Mouse (Mus musculus) hindbrain, embryonic 11.5 days (tissue): ENCODE results near the gene Kcnn3. TPM values are rescaled to one million over a fixed set of nuclear protein-coding genes. Genes with fewer than 3 reads are reported as not detected.

Experiments used
- ATAC-seq: fragments of 200-750 bp; cut with Nextera tagmentation; 2 replicates; pipeline ENCODE4 v1.8.0; 2017; ENCODE audit warnings: mild to moderate bottlenecking, moderate TSS enrichment, moderate library complexity; ENCODE audit not compliant: low FRiP score
- DNase-seq: peaks from one replicate; pipeline ENCODE4 v3.0.0-alpha.2; 2015; ENCODE audit warnings: low spot score
- H3K27ac ChIP-seq: fragments of 300-500 bp; sonication (generic); 2 replicates; pipeline ENCODE4 v1.5.1; 2014; ENCODE audit warnings: mild to moderate bottlenecking, low read depth, low read length
- H3K27me3 ChIP-seq: fragments of 300-500 bp; sonication (generic); 2 replicates; pipeline ENCODE4 v1.6.1; 2014; ENCODE audit warnings: mild to moderate bottlenecking, low read length, moderate library complexity, mixed read lengths; ENCODE audit not compliant: control insufficient read depth, insufficient read depth
- H3K36me3 ChIP-seq: fragments of 300-500 bp; sonication (generic); 2 replicates; pipeline ENCODE4 v1.6.1; 2014; ENCODE audit warnings: mild to moderate bottlenecking, low read length, moderate library complexity, mixed read lengths; ENCODE audit not compliant: control insufficient read depth, insufficient read depth
- H3K4me1 ChIP-seq: fragments of 300-500 bp; sonication (generic); replicated peaks from 2 replicates; pipeline ENCODE4 v1.6.1; 2014; ENCODE audit warnings: low read length, mixed read lengths; ENCODE audit not compliant: control insufficient read depth, insufficient read depth
- H3K4me2 ChIP-seq: fragments of 300-500 bp; sonication (generic); replicated peaks from 2 replicates; pipeline ENCODE4 v1.6.1; 2014; ENCODE audit warnings: mild to moderate bottlenecking, low read depth, low read length
- H3K4me3 ChIP-seq: fragments of 300-500 bp; sonication (generic); 2 replicates; pipeline ENCODE4 v1.5.1; 2014; ENCODE audit warnings: low read depth, low read length
- H3K9ac ChIP-seq: fragments of 300-500 bp; sonication (generic); 2 replicates; pipeline ENCODE4 v1.6.1; 2014; ENCODE audit warnings: low read depth, low read length
- H3K9me3 ChIP-seq: fragments of 300-500 bp; sonication (generic); 2 replicates; pipeline ENCODE4 v1.6.1; 2016; ENCODE audit warnings: low read length; ENCODE audit not compliant: control insufficient read depth
- WGBS: fragments of 180-500 bp; shearing (Covaris S2); extraction: QIAGEN DNeasy Blood & Tissue Kit; methylation state at CpG from one replicate; pipeline ENCODE4 v1.1.7; 2014; 5-methylcytosine and 5-hydroxymethylcytosine counted together
- polyA plus RNA-seq: library from polyadenylated mRNA; unstranded; fragments of >200 nt; fragmentation: Nextera tagmentation; extraction: Ambion mirVana; gene quantifications from 2 replicates; pipeline ENCODE4 v1.2.1, GENCODE M21; 2014

Gene Kcnn3
- polyA plus RNA-seq, 1 experiment from 2014 or later, result 2.9 TPM

GRCm38 (mm10) chr3:89715967-89716256 lies 195.9 kb downstream of the Kcnn3 start:
- peak overlapping the region; percentile 90 for H3K9ac ChIP-seq

GRCm38 (mm10) chr3:89722032-89722431 lies 202.1 kb downstream of the Kcnn3 start:
- no peak overlapping the region for H3K4me3 ChIP-seq
- no peaks in the 10 kb centered on the region for H3K36me3 ChIP-seq
- no peak overlapping the region for H3K27ac ChIP-seq
- no peak overlapping the region for H3K9ac ChIP-seq
- ATAC-seq (no peak), DNase-seq (no peak)
- no peaks in the 10 kb centered on the region for H3K27me3 ChIP-seq
- H3K4me1 ChIP-seq, result no peaks in the 10 kb centered on the region
- no peak overlapping the region for H3K4me2 ChIP-seq
- no peaks in the 10 kb centered on the region for H3K9me3 ChIP-seq

More at GRCm38 (mm10) chr3:89715967-89716256, 195.9 kb downstream of the Kcnn3 start:
- H3K36me3 ChIP-seq, result no peaks in the 10 kb centered on the region
- no peak overlapping the region for H3K27ac ChIP-seq
- peak overlapping the region; percentile 86 for H3K4me2 ChIP-seq
- peak overlapping the region; percentile 98 for H3K4me3 ChIP-seq
- ATAC-seq, result no peak
- H3K4me1 ChIP-seq, result 0 out of 2 replicates have a peak, but pooled peaks cover 2% of the 10 kb centered on the region
- no peak for DNase-seq
- H3K9me3 ChIP-seq, result no peaks in the 10 kb centered on the region
- no peaks in the 10 kb centered on the region for H3K27me3 ChIP-seq
- 70% methylated on average over 6 of the region's 6 CpGs for WGBS

GRCm38 (mm10) chr3:89723400-89724084 lies 203.6 kb downstream of the Kcnn3 start:
- Histone ChIP-seq H3K4me2 (no peak overlapping the region), H3K27ac (0 out of 2 replicates have a peak overlapping the region, but pooled peaks have one; percentile 11), H3K4me3 (no peak overlapping the region), H3K27me3 (no peaks in the 10 kb centered on the region), H3K4me1 (no peaks in the 10 kb centered on the region), H3K36me3 (no peaks in the 10 kb centered on the region), H3K9ac (no peak overlapping the region), H3K9me3 (no peaks in the 10 kb centered on the region)
- 70% methylated on average over 7 of the region's 7 CpGs for WGBS
- ATAC-seq (peak; percentile 65; the same call in 1 of the 2 replicates), DNase-seq (no peak)

Other genes starting within 250 kb of the Kcnn3 start
- gene Slc50a1, start 249.6 kb upstream of the Kcnn3 start, polyA plus RNA-seq, result 35.9 and 37.5 TPM in 2 replicates
- gene Efna1, start 239.0 kb upstream of the Kcnn3 start, polyA plus RNA-seq, result 14.0 and 16.4 TPM in 2 replicates
- 13.8 TPM in 2 replicates for gene Efna3, start 197.2 kb upstream of the Kcnn3 start, polyA plus RNA-seq
- gene Efna4, start 182.1 kb upstream of the Kcnn3 start, polyA plus RNA-seq, result 18.9 and 20.6 TPM in 2 replicates
- 17.8 TPM in 2 replicates for gene Adam15, start 170.2 kb upstream of the Kcnn3 start, polyA plus RNA-seq
- gene Dcst2, start 158.2 kb upstream of the Kcnn3 start, polyA plus RNA-seq, result 0.14 and 0.27 TPM in 2 replicates
- gene Dcst1, start 154.9 kb upstream of the Kcnn3 start, polyA plus RNA-seq, result 0.28 and 0.63 TPM in 2 replicates
- gene Zbtb7b, start 125.4 kb upstream of the Kcnn3 start, polyA plus RNA-seq, result 0.47 and 1.2 TPM in 2 replicates
- 0.22 and 0.95 TPM in 2 replicates for gene Lenep, start 117.4 kb upstream of the Kcnn3 start, polyA plus RNA-seq
- gene Flad1, start 108.3 kb upstream of the Kcnn3 start, polyA plus RNA-seq, result 26.2 and 26.5 TPM in 2 replicates
- 411 and 414 TPM in 2 replicates for gene Cks1b, start 101.8 kb upstream of the Kcnn3 start, polyA plus RNA-seq
- 32.2 and 37.0 TPM in 2 replicates for gene Shc1, start 101.7 kb upstream of the Kcnn3 start, polyA plus RNA-seq
- 45.0 and 54.5 TPM in 2 replicates for gene Pygo2, start 90.0 kb upstream of the Kcnn3 start, polyA plus RNA-seq
- gene Pbxip1, start 83.5 kb upstream of the Kcnn3 start, polyA plus RNA-seq, result 8.6 and 10.7 TPM in 2 replicates
- gene Pmvk, start 65.6 kb upstream of the Kcnn3 start, polyA plus RNA-seq, result 72.2 and 79.6 TPM in 2 replicates
- 15.1 and 16.4 TPM in 2 replicates for gene Adar, start 194.9 kb downstream of the Kcnn3 start, polyA plus RNA-seq
- 12.0 and 17.7 TPM in 2 replicates for gene Chrnb2, start 244.5 kb downstream of the Kcnn3 start, polyA plus RNA-seq